Mouse (Mus musculus): Measurements from ENCODE around the gene Tmem56. TPM values are rescaled to one million over a fixed set of nuclear protein-coding genes. Genes with fewer than 3 reads are reported as not detected.

Tmem56 gene
- total and polyA plus RNA-seq, 3 experiments, result 0.32 to 0.39 TPM; not detected in 1

- no peak for TF ChIP-seq MEF2A (IDR thresholded peaks at IDR 0.05; ENCODE audit: extremely low read depth, insufficient replicate concordance, low read depth, low read length, poor library complexity, severe bottlenecking)
- no peak for TF ChIP-seq E2F4 (IDR thresholded peaks at IDR 0.05; ENCODE audit: borderline replicate concordance, low read depth, low read length)
Observed at GRCm38 (mm10) chr3:121176011-121176410, 106.9 kb downstream of the Tmem56 start (continued).

DNA sequence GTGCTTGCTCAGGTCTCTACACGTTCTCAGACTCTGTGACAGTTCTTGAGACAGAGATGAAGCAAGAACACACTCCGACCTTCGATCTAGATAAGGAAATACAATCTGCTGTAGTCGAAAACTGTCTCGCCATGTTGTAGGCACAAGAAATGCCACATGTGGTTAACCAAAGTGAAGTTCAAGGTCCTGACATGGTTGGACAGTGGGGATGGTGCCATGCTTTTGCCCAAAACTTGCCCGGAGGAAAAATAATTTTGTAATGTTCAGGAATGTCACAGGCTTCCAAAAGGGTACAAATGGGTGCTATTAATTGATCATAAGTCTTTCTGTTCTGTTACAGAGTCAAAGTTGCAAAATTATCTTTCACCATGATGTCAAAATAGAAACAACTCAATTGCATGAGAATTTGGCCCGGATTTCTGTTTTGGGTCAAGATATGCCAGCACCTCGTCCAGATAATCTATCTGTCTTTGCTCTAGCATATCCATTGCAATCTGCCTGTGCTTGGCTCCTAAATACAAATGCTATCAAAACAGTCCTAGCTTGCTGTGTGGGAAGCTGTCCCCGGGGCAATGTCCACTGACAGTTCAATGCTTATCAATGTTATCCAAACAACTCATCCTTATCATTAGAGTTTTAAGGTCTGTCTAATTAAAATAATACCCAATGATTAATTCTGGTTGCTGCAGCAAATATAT is 108.5 kb downstream of the Tmem56 start:
- Histone ChIP-seq H3K4me3 (ENCODE audit: control insufficient read depth in 1 of 2, insufficient read depth in 1 of 2, low read depth in 2 of 2, low read length in 2 of 2) (no peak overlapping the region), H3K36me3 (ENCODE audit: control insufficient read depth in 1 of 2, insufficient read depth in 2 of 2, low read length in 2 of 2) (peaks cover 0 to 17% of the 10 kb centered on the region in 2 experiments; a peak in 2 of 4 replicates), H3K79me2 (ENCODE audit: control insufficient read depth, insufficient read depth, low read length, poor library complexity) (peaks cover 2% of the 10 kb centered on the region; the same call in 1 of the 2 replicates), H3K9ac (ENCODE audit: control insufficient read depth, low read depth, low read length, poor library complexity, severe bottlenecking) (no peak overlapping the region), H3K27me3 (ENCODE audit: control insufficient read depth in 1 of 2, insufficient read depth in 2 of 2, low read length in 2 of 2) (no peaks in the 10 kb centered on the region; a peak in 1 of 4 replicates), H3K4me1 (ENCODE audit: control insufficient read depth in 1 of 2, insufficient read depth in 2 of 2, low read length in 2 of 2) (peaks cover 10 to 15% of the 10 kb centered on the region in 2 experiments; a peak in 3 of 4 replicates), H3K9me3 (replicated peaks; ENCODE audit: insufficient read depth, low read length) (no peaks in the 10 kb centered on the region), H3K27ac (ENCODE audit: control insufficient read depth, low read depth, low read length) (no peak overlapping the region)
- no peak for DNase-seq (ENCODE audit: low read depth, low spot score)
- TF ChIP-seq TAL1 (IDR thresholded peaks at IDR 0.05; ENCODE audit: low read length) (no peak), UBTF (IDR thresholded peaks at IDR 0.05; ENCODE audit: borderline replicate concordance, insufficient read depth, low read depth, low read length) (no peak), POLR2AphosphoS2 (IDR thresholded peaks at IDR 0.05; ENCODE audit: low read length) (no peak), ETS1 (IDR thresholded peaks at IDR 0.05; ENCODE audit: low read depth, low read length) (peak; percentile 26; the same call in 1 of the 2 replicates), RCOR1 (IDR thresholded peaks at IDR 0.05; ENCODE audit: low read depth, low read length) (0 out of 2 replicates have a peak, but pooled peaks have one; percentile 18), MAX (IDR thresholded peaks at IDR 0.05; ENCODE audit: low read length) (no peak), CTCF (IDR thresholded peaks at IDR 0.05 in 2 of 3, conservative IDR thresholded peaks at IDR 0.05 in 1 of 3; ENCODE audit: control insufficient read depth in 1 of 3, insufficient read depth in 1 of 3, low read depth in 2 of 3, low read length in 3 of 3, poor library complexity in 1 of 3, severe bottlenecking in 1 of 3) (no peak), CHD2 (IDR thresholded peaks at IDR 0.05; ENCODE audit: low read length) (no peak), POLR2A (IDR thresholded peaks at IDR 0.05; ENCODE audit: control insufficient read depth in 1 of 2, insufficient read depth in 1 of 2, low read depth in 1 of 2, low read length in 2 of 2, poor library complexity in 1 of 2) (no peak), EP300 (IDR thresholded peaks at IDR 0.05; ENCODE audit: low read depth in 1 of 2, low read length in 2 of 2) (peak in 1 of 2 experiments; percentile 7; a peak in 1 of 4 replicates)

DNA sequence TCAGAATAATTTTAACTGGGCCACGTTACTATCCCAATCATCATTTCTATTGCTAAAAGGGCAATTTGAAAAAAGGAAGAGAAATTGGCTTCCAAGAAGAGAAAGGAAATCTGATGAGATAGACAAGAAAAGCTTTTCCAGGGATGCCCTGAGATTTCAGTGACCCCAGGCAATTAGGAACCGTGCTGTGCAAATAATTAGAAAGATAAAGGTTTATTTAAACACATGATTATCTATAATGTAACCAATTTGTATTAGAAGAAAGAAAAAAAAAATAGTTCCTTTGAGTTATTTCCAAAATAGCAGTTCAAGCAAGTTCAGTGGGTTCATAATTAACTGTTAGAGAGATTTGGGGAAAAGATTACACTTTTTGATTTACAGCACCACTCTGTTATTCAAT is 110.2 kb downstream of the Tmem56 start:
- H3K4me1 ChIP-seq (ENCODE audit: control insufficient read depth in 1 of 2, insufficient read depth in 2 of 2, low read length in 2 of 2), result peaks cover 10 to 15% of the 10 kb centered on the region in 2 experiments; a peak in 3 of 4 replicates
- H3K4me3 ChIP-seq (ENCODE audit: control insufficient read depth in 1 of 2, insufficient read depth in 1 of 2, low read depth in 2 of 2, low read length in 2 of 2), result no peak overlapping the region
- no peak overlapping the region for H3K27ac ChIP-seq (ENCODE audit: control insufficient read depth, low read depth, low read length)
- peaks cover 0 to 19% of the 10 kb centered on the region in 2 experiments; a peak in 2 of 4 replicates for H3K36me3 ChIP-seq (ENCODE audit: control insufficient read depth in 1 of 2, insufficient read depth in 2 of 2, low read length in 2 of 2)
- DNase-seq (ENCODE audit: low read depth, low spot score), result no peak
- TF ChIP-seq MEF2A (IDR thresholded peaks at IDR 0.05; ENCODE audit: extremely low read depth, insufficient replicate concordance, low read depth, low read length, poor library complexity, severe bottlenecking), result no peak
- no peak for TF ChIP-seq TBP (IDR thresholded peaks at IDR 0.05; ENCODE audit: low read depth, low read length)
- no peak for TF ChIP-seq ETS1 (IDR thresholded peaks at IDR 0.05; ENCODE audit: low read depth, low read length)
- no peak for TF ChIP-seq KAT2A (conservative IDR thresholded peaks at IDR 0.05; ENCODE audit: low read depth, low read length)
- TF ChIP-seq ZNF384 (IDR thresholded peaks at IDR 0.05; ENCODE audit: low read depth, low read length), result no peak
- no peak for TF ChIP-seq SMC3 (IDR thresholded peaks at IDR 0.05; ENCODE audit: low read depth, low read length)
- H3K27me3 ChIP-seq (ENCODE audit: control insufficient read depth in 1 of 2, insufficient read depth in 2 of 2, low read length in 2 of 2), result no peaks in the 10 kb centered on the region; a peak in 1 of 4 replicates
- H3K79me2 ChIP-seq (ENCODE audit: control insufficient read depth, insufficient read depth, low read length, poor library complexity), result peaks cover 2% of the 10 kb centered on the region; the same call in 1 of the 2 replicates
- H3K9ac ChIP-seq (ENCODE audit: control insufficient read depth, low read depth, low read length, poor library complexity, severe bottlenecking), result no peak overlapping the region
- H3K9me3 ChIP-seq (replicated peaks; ENCODE audit: insufficient read depth, low read length), result no peaks in the 10 kb centered on the region
